Mouse (Mus musculus): ENCODE data around the gene Rab40c. TPM values are rescaled to one million over a fixed set of nuclear protein-coding genes. Genes with fewer than 3 reads are reported as not detected.
A peak's percentile ranks its signal among the peaks of the same experiment; 100 is the strongest.

Rab40c gene
- polyA plus RNA-seq, 1 experiment from 2014 or later = 43.4 TPM

DNA sequence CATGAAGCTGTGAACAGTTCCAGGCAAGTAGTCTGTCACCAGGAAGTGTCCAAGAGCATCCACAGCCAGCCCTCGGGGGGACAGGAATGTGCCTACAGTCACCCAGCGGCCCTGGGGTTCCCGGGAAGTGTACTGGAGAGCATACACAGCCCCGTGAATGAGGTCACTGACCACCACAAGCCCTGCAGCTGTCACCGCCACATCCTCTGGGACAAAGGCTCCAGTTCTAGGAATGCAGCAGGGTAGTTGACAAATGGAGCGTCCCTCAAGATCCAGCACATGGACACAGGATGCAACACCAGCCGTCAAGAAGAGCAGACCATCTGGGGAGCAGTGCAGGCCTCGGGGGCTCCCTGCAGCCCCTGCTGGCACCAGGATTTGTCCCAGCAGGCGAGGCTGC is 24.2 kb upstream of the Rab40c start:
- DNase-seq (ENCODE audit: low spot score) = no peak
- Histone ChIP-seq H3K36me3 (peaks cover 5% of the 10 kb centered on the region), H3K27me3 (ENCODE audit: insufficient read depth, poor library complexity, severe bottlenecking) (no peaks in the 10 kb centered on the region), H3K4me1 (replicated peaks) (peaks cover 62% of the 10 kb centered on the region), H3K9me3 (no peaks in the 10 kb centered on the region), H3K27ac (peak overlapping the region; percentile 50; the same call in 1 of the 2 replicates), H3K4me3 (peak overlapping the region; percentile 11; the same call in 1 of the 2 replicates)
- WGBS = 73% methylated on average over 9 of the region's 9 CpGs

DNA sequence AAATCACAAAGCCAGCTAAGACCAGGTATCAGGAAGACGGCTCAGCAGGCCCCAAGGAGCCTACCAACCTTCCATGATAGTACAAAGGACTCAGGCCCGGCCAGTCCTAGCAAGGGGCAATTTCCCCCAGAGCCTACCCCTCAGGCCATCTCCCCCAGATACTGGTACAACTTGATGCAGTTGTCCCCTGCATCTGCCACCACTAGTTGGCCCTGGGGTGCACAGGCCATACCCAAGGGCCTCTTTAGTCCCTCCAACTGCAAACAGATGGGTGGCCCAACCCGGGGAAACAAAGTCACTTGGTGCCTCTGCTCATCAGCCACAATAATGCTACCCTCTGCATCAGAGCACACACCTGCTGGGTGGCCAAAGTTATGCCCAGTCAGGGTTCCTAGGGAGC is 23.7 kb upstream of the Rab40c start:
- WGBS = 86% methylated on average over 3 of the region's 3 CpGs
- Histone ChIP-seq H3K4me1 (replicated peaks) (peaks cover 62% of the 10 kb centered on the region), H3K27ac (peak overlapping the region; percentile 50), H3K27me3 (ENCODE audit: insufficient read depth, poor library complexity, severe bottlenecking) (no peaks in the 10 kb centered on the region), H3K36me3 (peaks cover 7% of the 10 kb centered on the region), H3K4me3 (peak overlapping the region; percentile 11; the same call in 1 of the 2 replicates), H3K9me3 (no peaks in the 10 kb centered on the region)
- DNase-seq (ENCODE audit: low spot score) = no peak

DNA sequence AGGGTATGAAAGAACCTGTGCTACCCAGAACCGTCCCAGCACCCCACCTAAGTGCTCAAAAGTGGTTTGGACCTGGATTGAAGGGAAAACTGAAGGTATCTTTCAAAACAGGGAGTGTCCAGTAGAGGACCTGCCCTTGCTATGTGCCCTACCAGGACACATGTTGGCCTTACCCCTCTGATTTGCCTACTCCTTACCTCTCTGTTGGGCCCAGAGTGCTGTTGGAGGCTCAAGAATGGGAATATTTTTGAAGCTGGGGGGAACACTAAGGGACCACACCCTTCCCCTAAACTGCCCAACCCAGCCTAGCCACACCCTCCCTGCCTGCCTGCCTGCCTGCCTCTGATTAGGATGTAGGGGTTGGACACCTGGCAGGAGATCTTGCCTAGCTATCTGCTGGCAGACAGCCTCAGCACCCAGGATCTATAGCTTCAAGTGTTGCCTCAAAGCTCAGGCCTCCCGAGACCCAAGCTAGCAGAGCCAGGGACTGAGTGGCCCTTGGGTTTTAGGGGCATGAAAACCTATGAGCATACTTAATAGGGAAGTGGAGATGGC is 23.1 kb upstream of the Rab40c start:
- H3K27me3 ChIP-seq (ENCODE audit: insufficient read depth, poor library complexity, severe bottlenecking) = no peaks in the 10 kb centered on the region
- H3K4me1 ChIP-seq (replicated peaks) = peaks cover 61% of the 10 kb centered on the region
- peaks cover 8% of the 10 kb centered on the region for H3K36me3 ChIP-seq
- DNase-seq (ENCODE audit: low spot score) = no peak
- peak overlapping the region; percentile 75 for H3K4me3 ChIP-seq
- 78% methylated on average over 2 of the region's 2 CpGs for WGBS
- H3K27ac ChIP-seq = peak overlapping the region; percentile 95
- H3K9me3 ChIP-seq = no peaks in the 10 kb centered on the region

DNA sequence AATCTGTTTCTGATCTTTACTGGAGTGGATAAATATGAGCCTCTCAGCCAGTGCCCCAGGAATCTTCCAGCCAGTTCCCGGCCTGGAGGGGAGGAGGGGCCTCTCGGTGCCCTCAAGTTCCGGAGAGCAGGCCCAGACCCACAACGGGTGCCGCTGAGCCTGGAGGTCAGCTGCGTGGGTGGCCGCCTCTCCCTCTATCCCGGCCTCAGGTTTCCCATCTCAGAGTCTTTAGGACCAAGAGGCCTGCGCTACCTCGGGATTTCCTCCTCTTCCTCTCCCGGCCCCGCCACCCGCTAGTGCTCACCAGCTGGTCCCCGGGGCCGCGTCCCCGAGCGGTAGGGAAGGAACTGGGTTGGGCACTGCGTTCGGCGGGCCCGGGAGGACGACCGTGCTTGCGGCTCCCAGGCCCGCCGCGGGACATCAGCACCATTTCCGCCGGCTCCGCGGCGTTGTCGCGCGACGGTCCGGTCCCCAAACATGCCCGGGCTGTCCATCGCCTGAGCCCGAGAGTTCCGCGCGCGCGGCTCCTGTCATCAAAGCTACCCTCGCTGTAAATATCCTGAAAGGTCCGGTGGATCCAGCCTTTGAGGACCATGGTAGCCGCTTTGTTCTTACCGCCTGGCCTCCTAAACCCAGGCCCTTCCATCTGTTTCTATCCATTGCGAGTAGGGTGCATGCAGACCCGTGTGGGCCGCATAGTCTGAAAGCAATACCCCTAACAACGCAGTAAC is 22.1 kb upstream of the Rab40c start:
- Histone ChIP-seq H3K27me3 (ENCODE audit: insufficient read depth, poor library complexity, severe bottlenecking) (no peaks in the 10 kb centered on the region), H3K9me3 (no peaks in the 10 kb centered on the region), H3K4me3 (peak overlapping the region; percentile 75), H3K4me1 (replicated peaks) (peaks cover 55% of the 10 kb centered on the region), H3K36me3 (peaks cover 18% of the 10 kb centered on the region), H3K27ac (peak overlapping the region; percentile 95)
- DNase-seq (ENCODE audit: low spot score) = peak; percentile 80
- WGBS = 3% methylated on average over 54 of the region's 54 CpGs

DNA sequence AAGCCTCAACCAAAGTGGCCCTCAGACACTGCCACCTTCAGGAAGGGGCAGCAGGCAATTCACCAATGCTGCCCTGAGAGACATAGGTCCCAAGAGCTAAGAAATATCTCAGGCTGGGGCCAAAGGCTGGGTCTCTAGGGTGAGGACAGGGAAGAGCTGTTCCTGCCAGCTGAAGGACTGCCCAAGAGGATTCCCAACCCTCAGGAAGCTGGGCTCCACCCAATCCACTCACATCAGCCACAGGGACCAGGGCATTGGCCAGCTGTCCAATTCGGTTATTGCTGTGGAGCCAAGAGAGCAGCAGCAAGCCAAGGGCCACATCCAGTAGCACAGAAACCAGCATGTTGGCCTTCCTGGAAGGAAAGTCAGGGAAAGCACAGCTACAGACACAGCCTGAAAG is 15.0 kb upstream of the Rab40c start:
- WGBS = 95% methylated on average over 1 of the region's 1 CpGs
- Histone ChIP-seq H3K27ac (no peak overlapping the region), H3K9me3 (no peaks in the 10 kb centered on the region), H3K36me3 (peaks cover 88% of the 10 kb centered on the region), H3K4me3 (no peak overlapping the region), H3K4me1 (replicated peaks) (no peaks in the 10 kb centered on the region), H3K27me3 (ENCODE audit: insufficient read depth, poor library complexity, severe bottlenecking) (no peaks in the 10 kb centered on the region)
- DNase-seq (ENCODE audit: low spot score) = no peak

DNA sequence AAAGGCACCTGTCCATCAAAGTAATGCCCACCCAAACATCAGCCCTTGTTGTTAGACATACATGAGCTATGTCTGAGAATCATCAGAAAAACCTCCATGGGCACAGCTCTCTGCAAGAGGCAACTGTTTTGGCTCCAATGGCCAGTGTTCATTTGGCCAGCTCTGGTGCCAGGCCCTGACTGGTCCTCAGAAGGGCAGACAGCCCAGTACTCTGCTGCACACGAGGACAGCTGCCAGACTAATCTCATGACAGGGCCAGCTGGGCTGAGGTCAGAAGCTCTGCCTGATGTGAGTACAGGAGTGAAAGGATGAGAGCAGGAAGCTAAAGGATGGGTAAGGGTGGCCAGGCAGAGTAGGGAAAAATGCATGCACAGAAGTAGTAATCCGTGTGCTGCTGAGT is 5.8 kb upstream of the Rab40c start:
- no peak overlapping the region for H3K27ac ChIP-seq
- H3K4me3 ChIP-seq = no peak overlapping the region
- DNase-seq (ENCODE audit: low spot score) = no peak
- H3K27me3 ChIP-seq (ENCODE audit: insufficient read depth, poor library complexity, severe bottlenecking) = no peaks in the 10 kb centered on the region
- peaks cover 11% of the 10 kb centered on the region for H3K4me1 ChIP-seq (replicated peaks)
- 83% methylated on average over 2 of the region's 2 CpGs for WGBS
- H3K36me3 ChIP-seq = peaks cover 53% of the 10 kb centered on the region
- H3K9me3 ChIP-seq = no peaks in the 10 kb centered on the region

DNA sequence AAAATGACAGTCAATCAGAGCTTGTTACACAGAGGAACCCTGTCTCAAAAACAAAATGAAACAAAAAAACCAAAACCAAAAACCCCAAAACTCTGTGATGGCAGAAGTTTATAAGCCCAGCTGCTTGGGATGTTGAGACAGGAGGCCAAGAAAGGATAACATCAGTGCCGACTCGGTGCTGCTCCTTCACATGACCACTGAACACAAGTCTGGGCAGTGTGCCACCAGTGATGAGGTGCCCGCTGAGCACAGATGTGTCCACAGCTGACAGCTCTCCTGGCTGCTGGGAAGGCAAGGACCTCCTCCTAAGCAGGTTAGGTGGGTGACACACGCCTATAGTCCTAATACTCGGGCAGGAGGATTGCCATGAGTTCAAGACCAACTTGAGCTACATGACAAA is 2.6 kb upstream of the Rab40c start:
- H3K4me1 ChIP-seq (replicated peaks) = peaks cover 37% of the 10 kb centered on the region
- H3K27me3 ChIP-seq (ENCODE audit: insufficient read depth, poor library complexity, severe bottlenecking) = no peaks in the 10 kb centered on the region
- WGBS = 80% methylated on average over 5 of the region's 5 CpGs
- H3K4me3 ChIP-seq = no peak overlapping the region
- no peak for DNase-seq (ENCODE audit: low spot score)
- H3K27ac ChIP-seq = no peak overlapping the region
- no peaks in the 10 kb centered on the region for H3K9me3 ChIP-seq
- H3K36me3 ChIP-seq = peaks cover 32% of the 10 kb centered on the region

DNA sequence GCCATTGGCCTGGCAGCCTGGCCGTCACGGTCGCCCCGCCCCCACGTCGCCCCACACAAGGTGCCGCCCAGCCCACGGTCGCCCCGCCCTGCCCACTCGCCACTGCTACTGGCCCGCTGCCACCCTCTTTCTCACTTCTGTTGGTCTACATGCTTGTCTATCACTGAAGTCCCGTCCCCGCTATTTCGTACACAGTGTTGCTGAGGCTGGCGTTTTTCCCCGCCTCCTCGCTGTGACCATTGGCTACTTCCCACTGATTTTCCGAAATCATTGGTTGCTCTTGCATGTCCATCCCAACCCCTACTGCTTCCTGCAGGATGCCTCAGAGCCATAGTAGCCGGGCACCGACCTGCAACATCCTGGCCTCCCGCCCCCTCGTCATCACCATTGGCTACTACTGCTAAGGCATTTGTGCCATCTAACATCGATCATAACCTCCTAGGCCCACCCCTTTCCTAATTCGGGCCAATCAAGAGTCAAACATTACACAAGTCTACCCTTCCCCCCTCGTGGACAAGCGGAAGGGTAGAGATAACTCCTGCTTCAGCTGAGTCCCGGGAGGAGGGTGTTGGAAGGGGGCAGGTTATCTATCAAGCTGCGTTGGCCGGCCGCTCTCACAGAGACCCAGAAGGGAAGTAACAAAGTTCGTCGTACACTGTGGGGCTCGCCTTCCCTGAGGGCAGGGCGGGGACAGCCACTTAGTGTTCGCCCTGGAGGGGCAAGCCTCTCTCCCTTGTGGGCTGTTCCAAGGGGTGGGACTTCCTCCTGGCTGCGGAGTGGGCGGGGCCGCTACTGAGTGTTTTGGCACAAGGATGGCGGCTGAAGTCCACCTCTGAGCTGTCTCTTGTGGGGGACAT is 487 bp upstream of the Rab40c start:
- peak overlapping the region; percentile 93 for H3K27ac ChIP-seq
- no peaks in the 10 kb centered on the region for H3K9me3 ChIP-seq
- H3K4me1 ChIP-seq (replicated peaks) = peaks cover 40% of the 10 kb centered on the region
- WGBS = under 1% methylated on average over 40 of the region's 40 CpGs
- DNase-seq (ENCODE audit: low spot score) = peak; percentile 99
- peak overlapping the region; percentile 98 for H3K4me3 ChIP-seq
- H3K27me3 ChIP-seq (ENCODE audit: insufficient read depth, poor library complexity, severe bottlenecking) = no peaks in the 10 kb centered on the region
- H3K36me3 ChIP-seq = peaks cover 20% of the 10 kb centered on the region

DNA sequence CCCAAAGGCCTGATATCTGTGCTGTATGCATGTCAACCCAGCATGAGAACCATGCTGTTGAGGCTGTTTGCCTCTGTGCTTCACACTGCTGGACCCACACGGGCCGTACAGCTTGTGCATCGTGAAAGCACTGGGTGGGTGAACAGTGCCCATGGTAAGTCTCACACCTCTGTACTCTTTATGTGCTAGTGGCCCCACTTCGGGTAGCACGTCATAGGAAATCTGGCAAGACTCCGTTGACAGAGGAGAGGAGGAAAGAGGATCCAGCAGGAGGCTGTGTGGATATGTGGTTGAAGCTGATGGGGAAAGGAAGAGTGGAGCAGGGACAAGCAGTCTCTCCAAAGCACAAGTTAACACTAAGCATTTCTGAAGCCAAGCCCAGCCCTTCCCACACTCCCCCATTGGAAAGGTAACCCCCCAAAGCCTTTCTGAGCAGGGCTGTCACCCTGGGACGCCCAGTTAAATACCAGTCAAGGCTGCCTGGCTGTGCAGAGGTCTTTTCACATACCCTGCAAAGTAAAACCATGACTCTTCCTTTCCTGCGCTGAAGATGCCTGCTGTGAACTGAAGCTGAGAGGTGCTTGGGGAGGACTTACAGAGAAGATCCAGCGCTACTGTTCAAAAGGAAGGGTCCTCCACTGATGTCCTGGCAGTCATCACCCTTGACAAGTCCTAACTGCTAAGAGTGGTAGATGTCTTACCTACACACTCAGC is 1.3 kb downstream of the Rab40c start:
- Histone ChIP-seq H3K36me3 (peaks cover 29% of the 10 kb centered on the region), H3K4me3 (peak overlapping the region; percentile 98), H3K27me3 (ENCODE audit: insufficient read depth, poor library complexity, severe bottlenecking) (no peaks in the 10 kb centered on the region), H3K4me1 (replicated peaks) (peaks cover 40% of the 10 kb centered on the region), H3K27ac (no peak overlapping the region), H3K9me3 (no peaks in the 10 kb centered on the region)
- no peak for DNase-seq (ENCODE audit: low spot score)
- WGBS = 83% methylated on average over 9 of the region's 9 CpGs

DNA sequence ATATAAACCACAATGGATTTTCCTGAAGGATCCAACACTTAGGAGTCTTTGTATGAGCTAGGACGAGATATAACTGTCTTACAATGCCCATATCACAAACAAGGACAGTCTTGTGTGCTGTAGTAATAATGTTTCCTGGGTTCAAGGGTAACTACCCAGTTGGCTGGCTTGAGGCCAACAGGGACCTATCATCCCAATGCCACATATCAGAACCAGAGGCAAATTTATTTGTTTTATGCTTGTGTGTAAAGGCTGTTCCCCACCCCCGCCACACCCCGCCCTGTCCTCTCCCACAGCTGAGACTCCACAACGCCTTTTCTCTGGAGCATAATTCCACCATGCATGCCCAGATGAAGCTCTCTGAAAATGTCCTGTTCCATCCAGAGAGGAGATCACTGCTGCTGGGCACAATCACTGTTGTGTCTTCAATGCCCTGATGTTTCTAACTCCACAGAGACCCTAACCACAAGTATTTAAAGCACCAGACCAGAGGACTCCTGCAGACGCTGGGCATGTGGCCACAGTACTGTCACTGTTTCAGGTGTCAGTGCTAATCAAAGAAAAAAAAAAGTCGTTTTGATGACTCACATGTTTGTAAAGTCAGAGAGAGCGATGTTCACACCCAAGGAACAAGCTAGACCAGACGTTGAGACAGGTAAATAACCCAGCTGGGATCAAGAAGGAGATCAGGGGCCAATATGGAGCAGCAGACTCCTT is 2.4 kb downstream of the Rab40c start:
- no peak overlapping the region for H3K27ac ChIP-seq
- H3K4me1 ChIP-seq (replicated peaks) = peaks cover 40% of the 10 kb centered on the region
- no peak for DNase-seq (ENCODE audit: low spot score)
- H3K4me3 ChIP-seq = peak overlapping the region; percentile 98; the same call in 1 of the 2 replicates
- H3K36me3 ChIP-seq = peaks cover 30% of the 10 kb centered on the region
- no peaks in the 10 kb centered on the region for H3K27me3 ChIP-seq (ENCODE audit: insufficient read depth, poor library complexity, severe bottlenecking)
- H3K9me3 ChIP-seq = no peaks in the 10 kb centered on the region
- 91% methylated on average over 8 of the region's 8 CpGs for WGBS

DNA sequence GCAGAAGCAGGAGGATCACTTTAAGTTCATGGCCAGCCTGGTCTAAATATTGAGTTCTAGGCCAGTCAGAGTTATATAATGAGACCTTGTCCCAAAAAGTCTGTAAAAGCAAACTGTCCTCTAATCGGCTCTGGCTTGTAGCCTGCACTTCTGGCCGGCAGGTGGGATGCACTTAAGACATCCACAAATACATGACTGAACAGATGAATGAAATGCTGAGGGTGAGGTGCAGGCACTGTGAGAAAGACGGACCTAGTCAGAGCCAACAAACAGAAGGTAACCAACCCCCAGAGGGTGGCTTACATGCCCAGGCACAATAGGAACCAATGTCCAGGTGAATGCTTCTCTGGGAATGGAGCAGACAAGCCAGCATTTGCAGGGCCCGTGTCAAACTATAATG is 5.2 kb downstream of the Rab40c start:
- no peak overlapping the region for H3K4me3 ChIP-seq
- no peaks in the 10 kb centered on the region for H3K9me3 ChIP-seq
- no peaks in the 10 kb centered on the region for H3K27me3 ChIP-seq (ENCODE audit: insufficient read depth, poor library complexity, severe bottlenecking)
- DNase-seq (ENCODE audit: low spot score) = no peak
- H3K36me3 ChIP-seq = peaks cover 41% of the 10 kb centered on the region
- WGBS = 90% methylated on average over 4 of the region's 4 CpGs
- H3K27ac ChIP-seq = no peak overlapping the region
- H3K4me1 ChIP-seq (replicated peaks) = peaks cover 27% of the 10 kb centered on the region

DNA sequence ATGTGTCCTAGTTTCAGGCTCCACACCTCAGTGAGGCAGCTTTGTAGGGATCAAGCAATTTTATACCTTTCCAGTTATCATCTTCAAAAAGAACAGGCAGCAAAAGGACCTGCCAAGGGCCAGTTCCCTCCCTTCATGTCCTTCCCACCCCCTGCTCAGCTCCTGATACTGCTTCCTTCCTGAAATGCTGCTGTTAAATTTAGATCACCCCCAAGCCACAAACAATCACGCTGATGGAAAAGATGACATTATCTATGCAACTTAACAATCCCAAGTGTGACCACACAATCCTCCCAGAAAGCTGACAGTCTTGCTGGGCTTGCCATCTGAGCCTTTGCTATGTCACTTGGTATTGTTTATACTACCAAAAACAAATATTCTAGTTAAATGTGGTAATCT is 5.7 kb downstream of the Rab40c start:
- Histone ChIP-seq H3K27me3 (ENCODE audit: insufficient read depth, poor library complexity, severe bottlenecking) (no peaks in the 10 kb centered on the region), H3K36me3 (peaks cover 41% of the 10 kb centered on the region), H3K4me3 (no peak overlapping the region), H3K9me3 (no peaks in the 10 kb centered on the region), H3K4me1 (replicated peaks) (peaks cover 22% of the 10 kb centered on the region), H3K27ac (no peak overlapping the region)
- no peak for DNase-seq (ENCODE audit: low spot score)
- WGBS = 86% methylated on average over 1 of the region's 1 CpGs

Measured in hindbrain, embryonic 10.5 days (tissue).